Mouse (Mus musculus) embryonic facial prominence, embryonic 10.5 days (tissue): ENCODE measurements at regions not wholly inside any gene's neighbourhood (a gene's known extent, or its start where the extent isn't known, plus 50 kb on each side); places are given as distances from the start of the nearest gene placed in this dataset.

Experiments used
- DNase-seq: peaks from one replicate; pipeline ENCODE4 v3.0.0-alpha.2; 2017; ENCODE audit warnings: low spot score
- H3K27ac ChIP-seq: fragments of 300-500 bp; sonication (generic); replicated peaks from 2 replicates; pipeline ENCODE4 v1.5.1; 2016; ENCODE audit warnings: mild to moderate bottlenecking
- H3K27me3 ChIP-seq: fragments of 300-500 bp; sonication (generic); replicated peaks from 2 replicates; pipeline ENCODE4 v1.6.1; 2016; ENCODE audit warnings: low read depth, mild to moderate bottlenecking; ENCODE audit not compliant: poor library complexity, severe bottlenecking
- H3K36me3 ChIP-seq: fragments of 300-500 bp; sonication (generic); replicated peaks from 2 replicates; pipeline ENCODE4 v1.6.1; 2016; ENCODE audit warnings: mild to moderate bottlenecking, moderate library complexity
- H3K4me1 ChIP-seq: fragments of 300-500 bp; sonication (generic); 2 replicates; pipeline ENCODE4 v1.6.1; 2016
- H3K4me3 ChIP-seq: fragments of 300-500 bp; sonication (generic); 2 replicates; pipeline ENCODE4 v1.5.1; 2016; ENCODE audit warnings: mild to moderate bottlenecking, moderate library complexity
- H3K9me3 ChIP-seq: fragments of 300-500 bp; sonication (generic); 2 replicates; pipeline ENCODE4 v1.6.1; 2016; ENCODE audit warnings: mild to moderate bottlenecking
- WGBS: fragments of 180-500 bp; shearing (Covaris S2); methylation state at CpG from one replicate; pipeline ENCODE4 v1.1.7; 2016; 5-methylcytosine and 5-hydroxymethylcytosine counted together

- H3K9me3 ChIP-seq, result no peaks in the 10 kb centered on the region
- H3K36me3 ChIP-seq, result no peaks in the 10 kb centered on the region
- H3K4me3 ChIP-seq, result no peak overlapping the region
- no peaks in the 10 kb centered on the region for H3K27me3 ChIP-seq
- no peaks in the 10 kb centered on the region for H3K4me1 ChIP-seq
- no peak overlapping the region for H3K27ac ChIP-seq
- no peak for DNase-seq
- WGBS, result 73% methylated on average over 3 of the region's 3 CpGs
Observed at GRCm38 (mm10) chr13:82849037-82849436, 654.8 kb upstream of the Mef2c start.

- no peaks in the 10 kb centered on the region for H3K36me3 ChIP-seq
- no peak overlapping the region for H3K27ac ChIP-seq
- no peak for DNase-seq
- H3K9me3 ChIP-seq, result no peaks in the 10 kb centered on the region
- no peaks in the 10 kb centered on the region for H3K4me1 ChIP-seq
- H3K4me3 ChIP-seq, result no peak overlapping the region
- H3K27me3 ChIP-seq, result no peaks in the 10 kb centered on the region
Observed at GRCm38 (mm10) chr13:82869869-82870268, 634.0 kb upstream of the Mef2c start.

GRCm38 (mm10) chr13:82874091-82874490, 629.7 kb upstream of the Mef2c start:
- Histone ChIP-seq H3K9me3 (no peaks in the 10 kb centered on the region), H3K27me3 (no peaks in the 10 kb centered on the region), H3K27ac (no peak overlapping the region), H3K4me3 (no peak overlapping the region), H3K36me3 (no peaks in the 10 kb centered on the region), H3K4me1 (no peaks in the 10 kb centered on the region)
- no peak for DNase-seq
- 84% methylated on average over 1 of the region's 1 CpGs for WGBS

- Histone ChIP-seq H3K27ac (no peak overlapping the region), H3K36me3 (no peaks in the 10 kb centered on the region), H3K4me3 (no peak overlapping the region), H3K9me3 (no peaks in the 10 kb centered on the region), H3K27me3 (no peaks in the 10 kb centered on the region), H3K4me1 (no peaks in the 10 kb centered on the region)
- DNase-seq, result no peak
Observed at GRCm38 (mm10) chr13:82883368-82883767, 620.5 kb upstream of the Mef2c start.

- 96% methylated on average over 1 of the region's 1 CpGs for WGBS
- no peak for DNase-seq
- Histone ChIP-seq H3K4me1 (no peaks in the 10 kb centered on the region), H3K9me3 (no peaks in the 10 kb centered on the region), H3K27ac (no peak overlapping the region), H3K4me3 (no peak overlapping the region), H3K36me3 (no peaks in the 10 kb centered on the region), H3K27me3 (no peaks in the 10 kb centered on the region)
Observed at GRCm38 (mm10) chr13:82888755-82889154, 615.1 kb upstream of the Mef2c start.

GRCm38 (mm10) chr13:82892731-82893130, 611.1 kb upstream of the Mef2c start:
- Histone ChIP-seq H3K4me1 (no peaks in the 10 kb centered on the region), H3K27ac (no peak overlapping the region), H3K9me3 (no peaks in the 10 kb centered on the region), H3K27me3 (no peaks in the 10 kb centered on the region), H3K4me3 (no peak overlapping the region), H3K36me3 (no peaks in the 10 kb centered on the region)
- WGBS, result 69% methylated on average over 2 of the region's 2 CpGs
- no peak for DNase-seq

GRCm38 (mm10) chr13:82899686-82900085, 604.1 kb upstream of the Mef2c start:
- Histone ChIP-seq H3K4me1 (no peaks in the 10 kb centered on the region), H3K9me3 (no peaks in the 10 kb centered on the region), H3K27me3 (no peaks in the 10 kb centered on the region), H3K27ac (no peak overlapping the region), H3K36me3 (no peaks in the 10 kb centered on the region), H3K4me3 (no peak overlapping the region)
- no peak for DNase-seq
- WGBS, result 68% methylated on average over 4 of the region's 4 CpGs

- Histone ChIP-seq H3K4me1 (no peaks in the 10 kb centered on the region), H3K27me3 (no peaks in the 10 kb centered on the region), H3K4me3 (no peak overlapping the region), H3K9me3 (no peaks in the 10 kb centered on the region), H3K27ac (no peak overlapping the region), H3K36me3 (no peaks in the 10 kb centered on the region)
- DNase-seq, result no peak
- 79% methylated on average over 4 of the region's 4 CpGs for WGBS
Observed at GRCm38 (mm10) chr13:82902160-82902559, 601.7 kb upstream of the Mef2c start.

GRCm38 (mm10) chr13:82903637-82904036, 600.2 kb upstream of the Mef2c start:
- no peaks in the 10 kb centered on the region for H3K36me3 ChIP-seq
- H3K27me3 ChIP-seq, result no peaks in the 10 kb centered on the region
- H3K4me3 ChIP-seq, result no peak overlapping the region

GRCm38 (mm10) chr13:82907689-82908088, 596.1 kb upstream of the Mef2c start:
- no peak overlapping the region for H3K4me3 ChIP-seq
- no peaks in the 10 kb centered on the region for H3K9me3 ChIP-seq
- H3K27ac ChIP-seq, result no peak overlapping the region
- WGBS, result 94% methylated on average over 4 of the region's 4 CpGs
- DNase-seq, result no peak
- H3K36me3 ChIP-seq, result no peaks in the 10 kb centered on the region
- H3K27me3 ChIP-seq, result no peaks in the 10 kb centered on the region
- no peaks in the 10 kb centered on the region for H3K4me1 ChIP-seq

More at GRCm38 (mm10) chr13:82903637-82904036, 600.2 kb upstream of the Mef2c start:
- Histone ChIP-seq H3K4me1 (no peaks in the 10 kb centered on the region), H3K27ac (no peak overlapping the region), H3K9me3 (no peaks in the 10 kb centered on the region)
- no peak for DNase-seq

GRCm38 (mm10) chr13:82909151-82909550, 594.7 kb upstream of the Mef2c start:
- H3K27ac ChIP-seq, result no peak overlapping the region
- WGBS, result 93% methylated on average over 4 of the region's 4 CpGs
- no peaks in the 10 kb centered on the region for H3K9me3 ChIP-seq
- no peaks in the 10 kb centered on the region for H3K27me3 ChIP-seq
- DNase-seq, result no peak
- H3K4me3 ChIP-seq, result no peak overlapping the region
- no peaks in the 10 kb centered on the region for H3K4me1 ChIP-seq
- no peaks in the 10 kb centered on the region for H3K36me3 ChIP-seq

- Histone ChIP-seq H3K4me1 (no peaks in the 10 kb centered on the region), H3K27ac (no peak overlapping the region), H3K9me3 (no peaks in the 10 kb centered on the region), H3K27me3 (no peaks in the 10 kb centered on the region), H3K4me3 (no peak overlapping the region), H3K36me3 (no peaks in the 10 kb centered on the region)
- 88% methylated on average over 8 of the region's 8 CpGs for WGBS
- no peak for DNase-seq
Observed at GRCm38 (mm10) chr13:82912859-82913258, 591.0 kb upstream of the Mef2c start.

GRCm38 (mm10) chr13:82915194-82915593, 588.6 kb upstream of the Mef2c start:
- WGBS, result 90% methylated on average over 4 of the region's 4 CpGs
- Histone ChIP-seq H3K9me3 (no peaks in the 10 kb centered on the region), H3K4me1 (no peaks in the 10 kb centered on the region), H3K27me3 (no peaks in the 10 kb centered on the region), H3K36me3 (no peaks in the 10 kb centered on the region), H3K27ac (no peak overlapping the region), H3K4me3 (no peak overlapping the region)
- DNase-seq, result no peak

GRCm38 (mm10) chr13:82930010-82930409, 573.8 kb upstream of the Mef2c start:
- Histone ChIP-seq H3K27ac (no peak overlapping the region), H3K9me3 (no peaks in the 10 kb centered on the region), H3K27me3 (no peaks in the 10 kb centered on the region), H3K36me3 (no peaks in the 10 kb centered on the region), H3K4me1 (no peaks in the 10 kb centered on the region), H3K4me3 (no peak overlapping the region)
- DNase-seq, result no peak
